Mouse (Mus musculus) ES-Bruce4 (cell line): ENCODE measurements around the gene Terf2. TPM values are rescaled to one million over a fixed set of nuclear protein-coding genes. Genes with fewer than 3 reads are reported as not detected.
A peak's percentile ranks its signal among the peaks of the same experiment; 100 is the strongest.

ENCODE experiments used
- H3K27ac ChIP-seq: 2 replicates; pipeline ENCODE4 v1.5.1; 2012; ENCODE audit warnings: low read length, inconsistent platforms; ENCODE audit not compliant: insufficient read depth
- H3K27me3 ChIP-seq: 2 replicates; pipeline ENCODE4 v1.6.1; 2012; ENCODE audit warnings: mild to moderate bottlenecking, low read length, inconsistent platforms; ENCODE audit not compliant: control insufficient read depth, poor library complexity, insufficient read depth, severe bottlenecking
- H3K36me3 ChIP-seq: 2 replicates; pipeline ENCODE4 v1.6.1; 2012; ENCODE audit warnings: inconsistent platforms, mild to moderate bottlenecking, low read length, moderate library complexity; ENCODE audit not compliant: control insufficient read depth, poor library complexity, insufficient read depth, severe bottlenecking
- H3K4me1 ChIP-seq: one replicate; pipeline ENCODE4 v1.8.1; 2011; ENCODE audit warnings: low read length; ENCODE audit not compliant: control insufficient read depth, insufficient read depth
- H3K4me3 ChIP-seq: 2 replicates; pipeline ENCODE4 v1.5.1; 2011; ENCODE audit warnings: low read depth, mild to moderate bottlenecking, low read length
- H3K9ac ChIP-seq: 2 replicates; pipeline ENCODE4 v1.6.1; 2012; ENCODE audit warnings: low read depth, mild to moderate bottlenecking, inconsistent platforms; ENCODE audit not compliant: poor library complexity, severe bottlenecking
- H3K9me3 ChIP-seq: replicated peaks from 2 replicates; pipeline ENCODE4 v1.6.1; 2012; ENCODE audit warnings: mild to moderate bottlenecking, low read length, inconsistent platforms; ENCODE audit not compliant: control insufficient read depth, poor library complexity, insufficient read depth, severe bottlenecking
- CTCF ChIP-seq: IDR thresholded peaks from one replicate; pipeline ENCODE4 v1.8.1; 2011; ENCODE audit warnings: low read depth, low read length
- EP300 ChIP-seq: IDR thresholded peaks from 2 replicates; pipeline ENCODE4 v1.6.1; 2011; ENCODE audit warnings: low read depth, low read length; ENCODE audit not compliant: insufficient read depth
- POLR2A ChIP-seq: IDR thresholded peaks from one replicate; pipeline ENCODE4 v1.8.1; 2011; ENCODE audit warnings: low read length; ENCODE audit not compliant: insufficient read depth
- polyA plus RNA-seq: library from polyadenylated mRNA; stranded (reverse); fragments of >200 nt; gene quantifications from 2 replicates; pipeline ENCODE4 v1.2.4, GENCODE M21; 2011; ENCODE audit warnings: low read depth; ENCODE audit not compliant: missing spikeins, insufficient read depth, insufficient read length

Gene Terf2
- polyA plus RNA-seq, 1 experiment = 48.6 TPM

- Histone ChIP-seq H3K27me3 (no peaks in the 10 kb centered on the region), H3K9ac (peak within 1 kb of the TSS; percentile 71), H3K27ac (0 out of 2 replicates have a peak within 1 kb of the TSS, but pooled peaks have one; percentile 3), H3K36me3 (peaks cover 52% of the 10 kb centered on the region), H3K9me3 (no peaks in the 10 kb centered on the region), H3K4me1 (no peaks in the 10 kb centered on the region), H3K4me3 (peak within 1 kb of the TSS; percentile 94)
- TF ChIP-seq EP300 (no peak), CTCF (no peak), POLR2A (no peak)
These were observed 40.0 kb downstream of the Terf2 start, which contains the start of the genes Cog8 and Nip7 for GRCm38 (mm10) chr8:107056076-107056972. Gene Cog8 (minus strand): TSS chr8:107056689. Gene Nip7 (plus strand): TSS chr8:107056877.

- H3K9ac ChIP-seq = no peak overlapping the region
- H3K36me3 ChIP-seq = peaks cover 33% of the 10 kb centered on the region
- no peaks in the 10 kb centered on the region for H3K9me3 ChIP-seq
- no peaks in the 10 kb centered on the region for H3K27me3 ChIP-seq
- H3K4me1 ChIP-seq = no peaks in the 10 kb centered on the region
- H3K27ac ChIP-seq = no peak overlapping the region
- no peak overlapping the region for H3K4me3 ChIP-seq
- TF ChIP-seq POLR2A (no peak), CTCF (no peak), EP300 (no peak)
These were observed 44.3 kb downstream of the Terf2 start for GRCm38 (mm10) chr8:107052046-107052445.

GRCm38 (mm10) chr8:107049480-107049879 is 46.9 kb downstream of the Terf2 start:
- Histone ChIP-seq H3K9me3 (no peaks in the 10 kb centered on the region), H3K4me3 (peak overlapping the region; percentile 16; the same call in 1 of the 2 replicates), H3K4me1 (no peaks in the 10 kb centered on the region), H3K9ac (peak overlapping the region; percentile 89; the same call in 1 of the 2 replicates), H3K27me3 (no peaks in the 10 kb centered on the region), H3K27ac (peak overlapping the region; percentile 86), H3K36me3 (peaks cover 56% of the 10 kb centered on the region)
- TF ChIP-seq POLR2A = no peak
- no peak for TF ChIP-seq CTCF
- TF ChIP-seq EP300 = no peak

GRCm38 (mm10) chr8:107048061-107048941 is 48.0 kb downstream of the Terf2 start, which contains the start of gene Pdf:
Gene Pdf (minus strand): TSS chr8:107048614.
- no peak for TF ChIP-seq EP300
- no peak for TF ChIP-seq POLR2A
- no peak for TF ChIP-seq CTCF

GRCm38 (mm10) chr8:107046976-107047375 is 49.4 kb downstream of the Terf2 start:
- Histone ChIP-seq H3K4me3 (no peak overlapping the region), H3K9me3 (no peaks in the 10 kb centered on the region), H3K36me3 (peaks cover 51% of the 10 kb centered on the region), H3K27ac (no peak overlapping the region), H3K9ac (no peak overlapping the region; the same call in 1 of the 2 replicates), H3K27me3 (no peaks in the 10 kb centered on the region), H3K4me1 (no peaks in the 10 kb centered on the region)
- TF ChIP-seq POLR2A = no peak
- TF ChIP-seq EP300 = no peak

More at GRCm38 (mm10) chr8:107048061-107048941, 48.0 kb downstream of the Terf2 start, which contains the start of gene Pdf:
- Histone ChIP-seq H3K9me3 (no peaks in the 10 kb centered on the region), H3K4me1 (no peaks in the 10 kb centered on the region), H3K4me3 (peak within 1 kb of the TSS; percentile 88), H3K27me3 (no peaks in the 10 kb centered on the region), H3K36me3 (peaks cover 62% of the 10 kb centered on the region), H3K27ac (peak within 1 kb of the TSS; percentile 86), H3K9ac (peak within 1 kb of the TSS; percentile 89)
